Mouse (Mus musculus) lung, embryonic 15.5 days (tissue): ENCODE results near the gene Ctf1. TPM values are rescaled to one million over a fixed set of nuclear protein-coding genes. Genes with fewer than 3 reads are reported as not detected.

Source experiments
- ATAC-seq: fragments of 200-750 bp; cut with Nextera tagmentation; 2 replicates; pipeline ENCODE4 v1.8.0; 2017; ENCODE audit warnings: moderate number of reproducible peaks, borderline replicate concordance; ENCODE audit not compliant: low FRiP score, low TSS enrichment; ENCODE audit errors: extremely low read depth
- H3K27ac ChIP-seq: fragments of 300-500 bp; sonication (generic); 2 replicates; pipeline ENCODE4 v1.5.1; 2015; ENCODE audit warnings: moderate library complexity, mild to moderate bottlenecking, inconsistent platforms
- H3K27me3 ChIP-seq: fragments of 300-500 bp; sonication (generic); 2 replicates; pipeline ENCODE4 v1.6.1; 2015; ENCODE audit warnings: inconsistent platforms
- H3K36me3 ChIP-seq: fragments of 300-500 bp; sonication (generic); 2 replicates; pipeline ENCODE4 v1.6.1; 2015; ENCODE audit warnings: inconsistent platforms
- H3K4me1 ChIP-seq: fragments of 300-500 bp; sonication (generic); 2 replicates; pipeline ENCODE4 v1.6.1; 2015; ENCODE audit warnings: inconsistent platforms
- H3K4me2 ChIP-seq: fragments of 300-500 bp; sonication (generic); 2 replicates; pipeline ENCODE4 v1.6.1; 2015; ENCODE audit warnings: inconsistent platforms, mild to moderate bottlenecking, moderate library complexity
- H3K4me3 ChIP-seq: fragments of 300-500 bp; sonication (generic); 2 replicates; pipeline ENCODE4 v1.5.1; 2015; ENCODE audit warnings: mild to moderate bottlenecking, inconsistent platforms
- H3K9ac ChIP-seq: fragments of 300-500 bp; sonication (generic); 2 replicates; pipeline ENCODE4 v1.6.1; 2015; ENCODE audit warnings: inconsistent platforms
- H3K9me3 ChIP-seq: fragments of 300-500 bp; sonication (generic); 2 replicates; pipeline ENCODE4 v1.6.1; 2016; ENCODE audit warnings: inconsistent platforms
- WGBS: fragments of 180-500 bp; shearing (Covaris S2); methylation state at CpG from one replicate; pipeline ENCODE4 v1.1.7; 2015; 5-methylcytosine and 5-hydroxymethylcytosine counted together
- polyA plus RNA-seq: library from polyadenylated mRNA; unstranded; fragments of >200 nt; fragmentation: Nextera tagmentation; extraction: Ambion mirVana; gene quantifications from 2 replicates; pipeline ENCODE4 v1.2.1, GENCODE M21; 2015

The Ctf1 gene
- polyA plus RNA-seq, 1 experiment from 2014 or later: 12.8 TPM

GRCm38 (mm10) chr7:127700712-127701331, 11.7 kb upstream of the Ctf1 start:
- Histone ChIP-seq H3K4me3 (no peak overlapping the region), H3K4me1 (no peaks in the 10 kb centered on the region), H3K9me3 (no peaks in the 10 kb centered on the region), H3K27ac (no peak overlapping the region), H3K4me2 (no peak overlapping the region), H3K36me3 (peaks cover 36% of the 10 kb centered on the region), H3K9ac (no peak overlapping the region), H3K27me3 (no peaks in the 10 kb centered on the region)
- no peak for ATAC-seq
- WGBS: 74% methylated on average over 3 of the region's 3 CpGs

DNA sequence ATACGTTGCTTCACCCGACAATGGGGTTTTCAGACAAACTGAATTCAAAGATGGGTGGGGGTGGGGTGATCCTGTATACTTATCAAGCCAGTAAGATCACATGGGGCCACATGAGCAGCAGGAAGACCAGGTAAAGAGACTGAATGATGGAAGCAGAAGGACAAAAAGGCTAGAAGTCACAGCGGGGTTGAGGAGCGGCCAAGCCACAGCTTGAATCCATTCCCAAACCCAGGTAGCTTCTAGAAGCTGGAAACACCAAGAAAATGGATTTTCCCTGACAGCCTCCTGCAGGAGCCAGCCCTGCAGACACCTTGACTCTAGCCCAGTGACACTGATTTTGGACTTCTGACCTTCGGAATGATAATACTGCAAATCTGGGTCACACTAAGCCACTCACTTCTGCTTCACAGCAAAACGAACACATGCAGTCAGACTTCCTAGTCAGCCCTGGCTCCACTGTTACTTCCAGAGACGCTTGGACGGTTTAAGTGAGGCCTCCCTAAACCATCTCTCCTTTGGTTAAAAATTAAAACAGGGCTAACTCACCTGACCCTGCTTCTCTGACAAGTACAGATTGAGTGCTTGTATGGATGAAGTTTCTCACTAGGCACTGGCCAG, 8.9 kb upstream of the Ctf1 start:
- H3K27ac ChIP-seq: no peak overlapping the region
- peaks cover 42% of the 10 kb centered on the region for H3K36me3 ChIP-seq
- WGBS: 89% methylated on average over 8 of the region's 8 CpGs
- H3K4me2 ChIP-seq: no peak overlapping the region
- H3K4me3 ChIP-seq: no peak overlapping the region
- H3K9me3 ChIP-seq: no peaks in the 10 kb centered on the region
- ATAC-seq: no peak
- no peaks in the 10 kb centered on the region for H3K27me3 ChIP-seq
- no peak overlapping the region for H3K9ac ChIP-seq
- H3K4me1 ChIP-seq: peaks cover 17% of the 10 kb centered on the region

DNA sequence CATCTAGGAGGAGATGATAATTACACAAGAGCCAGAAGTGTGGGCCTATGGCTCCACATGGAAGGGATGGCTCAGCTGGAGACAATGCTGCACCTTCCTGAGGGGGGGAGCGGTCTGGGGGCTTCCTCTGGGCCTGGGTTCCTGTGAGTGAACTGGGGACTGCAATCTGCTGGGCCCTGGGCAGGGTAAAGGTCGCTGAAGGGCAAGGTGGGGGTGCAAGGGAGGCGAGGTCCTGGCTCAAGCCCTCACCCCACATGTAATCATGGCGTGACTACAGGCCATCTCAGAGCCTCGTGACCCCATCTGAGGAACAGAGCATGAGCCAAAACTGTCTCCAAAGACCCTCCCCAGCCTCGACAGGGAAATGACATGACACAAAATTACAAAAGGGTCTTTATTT, 7.9 kb upstream of the Ctf1 start:
- Histone ChIP-seq H3K9me3 (no peaks in the 10 kb centered on the region), H3K9ac (no peak overlapping the region), H3K27ac (no peak overlapping the region), H3K4me2 (no peak overlapping the region), H3K36me3 (peaks cover 42% of the 10 kb centered on the region), H3K4me3 (no peak overlapping the region), H3K4me1 (peaks cover 23% of the 10 kb centered on the region), H3K27me3 (no peaks in the 10 kb centered on the region)
- 76% methylated on average over 6 of the region's 6 CpGs for WGBS
- no peak for ATAC-seq

DNA sequence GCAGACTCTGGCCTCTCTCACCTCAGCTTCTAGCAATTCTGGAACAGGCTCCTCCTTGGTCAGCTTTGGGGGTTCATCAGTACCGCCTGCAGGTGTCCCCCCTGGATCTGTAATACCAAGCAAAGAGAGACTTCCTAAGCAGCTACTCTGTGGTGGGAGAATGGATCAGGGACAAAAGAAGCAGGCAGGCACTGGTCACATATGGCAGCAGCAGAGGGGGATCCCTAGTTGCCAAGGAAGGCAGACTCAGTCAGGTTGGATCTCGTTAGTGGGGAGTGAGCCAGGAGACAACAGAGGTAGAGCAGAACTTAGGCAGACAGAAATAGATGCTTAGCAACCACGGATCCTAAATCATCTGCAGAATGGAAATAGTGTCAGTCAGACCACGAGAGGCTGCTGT, 6.8 kb upstream of the Ctf1 start:
- WGBS: 71% methylated on average over 4 of the region's 4 CpGs
- no peak for ATAC-seq
- H3K4me2 ChIP-seq: no peak overlapping the region
- no peaks in the 10 kb centered on the region for H3K27me3 ChIP-seq
- H3K9ac ChIP-seq: no peak overlapping the region
- H3K4me1 ChIP-seq: peaks cover 23% of the 10 kb centered on the region
- no peak overlapping the region for H3K4me3 ChIP-seq
- no peaks in the 10 kb centered on the region for H3K9me3 ChIP-seq
- H3K36me3 ChIP-seq: peaks cover 42% of the 10 kb centered on the region
- no peak overlapping the region for H3K27ac ChIP-seq

GRCm38 (mm10) chr7:127707045-127707956, 5.2 kb upstream of the Ctf1 start:
- peak overlapping the region; percentile 86 for H3K4me2 ChIP-seq
- H3K27me3 ChIP-seq: no peaks in the 10 kb centered on the region
- 24% methylated on average over 22 of the region's 22 CpGs for whole genome bisulfite sequencing
- H3K9me3 ChIP-seq: no peaks in the 10 kb centered on the region
- ATAC-seq: peak; percentile 0
- H3K36me3 ChIP-seq: peaks cover 38% of the 10 kb centered on the region
- H3K27ac ChIP-seq: peak overlapping the region; percentile 99
- H3K4me1 ChIP-seq: peaks cover 33% of the 10 kb centered on the region
- peak overlapping the region; percentile 74 for H3K9ac ChIP-seq
- peak overlapping the region; percentile 71 for H3K4me3 ChIP-seq

GRCm38 (mm10) chr7:127707957-127708206, 4.7 kb upstream of the Ctf1 start:
- no peaks in the 10 kb centered on the region for H3K9me3 ChIP-seq
- H3K27me3 ChIP-seq: no peaks in the 10 kb centered on the region
- H3K27ac ChIP-seq: peak overlapping the region; percentile 99
- H3K4me1 ChIP-seq: peaks cover 38% of the 10 kb centered on the region
- WGBS: under 1% methylated on average over 5 of the region's 5 CpGs
- ATAC-seq: no peak
- H3K36me3 ChIP-seq: peaks cover 32% of the 10 kb centered on the region
- H3K4me3 ChIP-seq: peak overlapping the region; percentile 71
- H3K9ac ChIP-seq: peak overlapping the region; percentile 74
- H3K4me2 ChIP-seq: peak overlapping the region; percentile 86

DNA sequence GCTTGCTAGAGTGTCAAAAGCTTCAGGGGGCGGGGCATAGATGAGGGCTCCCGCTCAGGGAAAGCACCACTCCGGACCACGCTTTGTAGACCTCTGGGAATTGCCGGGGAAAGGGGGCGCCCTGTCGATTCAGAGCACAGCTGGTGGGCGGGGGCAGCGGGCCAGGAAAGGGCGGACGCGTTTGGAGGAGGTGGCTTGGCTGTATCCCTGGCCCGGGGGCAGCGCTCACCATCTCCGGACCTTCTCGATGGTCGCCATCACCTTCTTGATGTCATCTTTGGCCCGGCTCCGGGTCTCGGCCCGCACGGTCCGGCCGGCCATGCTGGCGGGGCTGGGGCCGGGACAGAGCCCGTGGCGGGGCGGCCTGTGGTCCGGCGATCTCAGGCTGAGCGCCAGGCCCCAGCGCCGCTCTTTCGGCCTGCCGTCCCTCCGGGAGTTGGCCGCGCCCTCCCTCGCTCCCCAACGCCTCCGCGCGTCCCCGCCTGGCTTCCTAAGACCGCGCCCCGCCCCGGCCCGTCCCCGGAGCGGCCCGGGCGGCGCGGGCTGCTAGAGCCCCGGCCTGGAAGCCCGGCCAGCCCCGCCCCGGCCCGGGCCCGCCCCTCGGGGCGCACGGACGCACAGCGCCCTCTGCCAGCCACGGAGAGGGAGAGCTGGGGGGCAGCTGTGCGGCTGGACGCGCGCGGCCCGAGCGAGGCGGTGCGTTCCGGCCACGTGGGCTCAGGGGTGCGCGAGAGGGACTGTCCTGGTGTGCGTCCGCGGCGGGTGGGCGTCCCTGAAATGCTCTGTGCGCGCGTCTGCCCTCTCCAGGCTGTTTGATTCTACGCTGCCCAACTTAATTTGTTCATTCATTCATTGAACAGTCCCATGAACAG, 4.1 kb upstream of the Ctf1 start, which contains the start of gene Bcl7c:
TSS of gene Bcl7c (minus strand) at position 727 of the 872 bp plus-strand sequence.
- WGBS: under 1% methylated on average over 85 of the region's 90 CpGs
- Histone ChIP-seq H3K4me1 (peaks cover 42% of the 10 kb centered on the region), H3K27me3 (no peaks in the 10 kb centered on the region), H3K4me2 (peak within 1 kb of the TSS; percentile 86), H3K9me3 (no peaks in the 10 kb centered on the region), H3K4me3 (peak within 1 kb of the TSS; percentile 71), H3K27ac (peak within 1 kb of the TSS; percentile 99), H3K36me3 (peaks cover 27% of the 10 kb centered on the region), H3K9ac (peak within 1 kb of the TSS; percentile 74)
- peak; percentile 86 for ATAC-seq

- no peak for ATAC-seq
- Histone ChIP-seq H3K4me1 (peaks cover 46% of the 10 kb centered on the region), H3K9ac (peak overlapping the region; percentile 74)
Measured at GRCm38 (mm10) chr7:127709261-127709979, 3.1 kb upstream of the Ctf1 start.

GRCm38 (mm10) chr7:127711031-127711430, 1.5 kb upstream of the Ctf1 start:
- Histone ChIP-seq H3K4me3 (no peak overlapping the region), H3K9ac (no peak overlapping the region), H3K4me1 (peaks cover 46% of the 10 kb centered on the region), H3K27me3 (no peaks in the 10 kb centered on the region), H3K9me3 (no peaks in the 10 kb centered on the region), H3K4me2 (no peak overlapping the region; the same call in 1 of the 2 replicates), H3K36me3 (peaks cover 5% of the 10 kb centered on the region), H3K27ac (peak overlapping the region; percentile 97)
- WGBS: 74% methylated on average over 3 of the region's 3 CpGs
- no peak for ATAC-seq

More at GRCm38 (mm10) chr7:127709261-127709979, 3.1 kb upstream of the Ctf1 start:
- Histone ChIP-seq H3K4me2 (peak overlapping the region; percentile 86), H3K4me3 (peak overlapping the region; percentile 71), H3K27ac (peak overlapping the region; percentile 99), H3K27me3 (no peaks in the 10 kb centered on the region), H3K36me3 (peaks cover 18% of the 10 kb centered on the region), H3K9me3 (no peaks in the 10 kb centered on the region)
- 61% methylated on average over 5 of the region's 5 CpGs for WGBS

DNA sequence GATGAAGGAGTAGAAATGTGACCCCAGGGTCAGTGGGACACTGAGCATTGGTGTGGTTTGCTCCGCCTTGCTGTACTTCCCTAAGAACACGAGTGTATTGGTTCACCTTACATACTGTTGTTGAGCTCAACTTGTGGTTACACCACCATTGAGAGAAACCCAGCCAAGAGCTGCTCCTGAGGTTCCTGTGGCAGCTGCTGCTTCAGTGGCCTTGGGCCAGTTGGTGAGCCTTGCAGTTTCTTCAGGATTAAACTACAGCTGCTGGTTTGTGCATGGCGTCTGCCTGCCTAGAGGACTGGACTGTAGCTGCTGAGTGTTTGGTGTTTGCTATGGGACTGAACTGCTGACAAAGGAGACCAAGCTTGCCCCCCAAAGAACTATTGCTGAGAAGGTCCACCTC, 1.1 kb upstream of the Ctf1 start:
- peaks cover 44% of the 10 kb centered on the region for H3K4me1 ChIP-seq
- 65% methylated on average over 3 of the region's 3 CpGs for WGBS
- H3K27ac ChIP-seq: peak overlapping the region; percentile 97

GRCm38 (mm10) chr7:127714816-127715215, 2.3 kb downstream of the Ctf1 start:
- Histone ChIP-seq H3K4me3 (no peak overlapping the region), H3K27me3 (no peaks in the 10 kb centered on the region), H3K4me2 (no peak overlapping the region), H3K9ac (no peak overlapping the region), H3K36me3 (no peaks in the 10 kb centered on the region), H3K4me1 (peaks cover 33% of the 10 kb centered on the region), H3K9me3 (no peaks in the 10 kb centered on the region), H3K27ac (no peak overlapping the region)
- 76% methylated on average over 4 of the region's 4 CpGs for WGBS
- ATAC-seq: no peak

More for the DNA sequence above, 1.1 kb upstream of the Ctf1 start:
- Histone ChIP-seq H3K9me3 (no peaks in the 10 kb centered on the region), H3K27me3 (no peaks in the 10 kb centered on the region), H3K36me3 (peaks cover 2% of the 10 kb centered on the region; the same call in 1 of the 2 replicates), H3K4me2 (peak overlapping the region; percentile 71; the same call in 1 of the 2 replicates), H3K9ac (no peak overlapping the region), H3K4me3 (no peak overlapping the region)
- no peak for ATAC-seq
